7 mouse cellular contexts compared by ENCODE assay signal in the genomic region with DNA sequence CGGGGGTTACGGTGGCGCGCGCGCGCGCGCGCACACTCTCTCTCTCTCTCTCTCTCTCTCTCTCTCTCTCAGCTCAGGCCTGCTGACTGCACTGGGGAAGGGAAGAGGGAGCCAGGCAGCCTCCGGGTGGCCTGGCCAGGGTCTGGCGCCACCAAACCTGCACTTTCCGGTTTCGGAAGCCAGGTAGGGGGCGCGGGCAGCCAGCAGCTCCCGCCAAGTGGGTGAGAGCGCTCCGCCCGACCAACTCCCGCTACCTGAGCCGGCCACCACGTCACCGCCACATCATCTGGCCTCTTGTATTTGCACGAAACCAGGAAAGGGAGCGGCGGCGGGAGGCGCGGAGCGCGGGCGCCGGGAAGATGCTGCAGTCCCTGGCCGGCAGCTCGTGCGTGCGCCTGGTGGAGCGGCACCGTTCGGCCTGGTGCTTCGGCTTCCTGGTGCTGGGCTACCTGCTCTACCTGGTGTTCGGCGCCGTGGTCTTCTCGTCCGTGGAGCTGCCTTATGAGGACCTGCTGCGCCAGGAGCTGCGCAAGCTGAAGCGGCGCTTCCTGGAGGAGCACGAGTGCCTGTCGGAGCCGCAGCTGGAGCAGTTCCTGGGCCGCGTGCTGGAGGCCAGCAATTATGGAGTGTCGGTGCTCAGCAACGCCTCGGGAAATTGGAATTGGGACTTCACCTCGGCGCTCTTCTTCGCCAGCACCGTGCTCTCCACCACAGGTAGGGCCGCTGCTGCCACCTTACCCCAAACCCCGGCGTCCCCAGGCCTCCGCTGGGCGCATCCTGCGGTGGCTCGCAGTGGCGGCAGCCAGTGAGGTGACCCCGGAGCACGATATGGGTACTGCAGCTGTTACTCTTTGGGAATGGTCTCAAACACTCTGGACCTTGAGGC. TPM values are rescaled to one million over a fixed set of nuclear protein-coding genes. Genes with fewer than 3 reads are reported as not detected.
DNase-seq lines count a peak whose midpoint lies in the region; ATAC-seq lines count a peak whose summit lies in the region.

A gene (plus strand): TSS at position 70 of the 886 bp plus-strand sequence.

- H3K36me3 ChIP-seq in limb, embryonic 12.5 days: no peaks in the 10 kb centered on the region
- H3K36me3 ChIP-seq in midbrain, embryonic 15.5 days (replicated peaks): no peaks in the 10 kb centered on the region

- H3K4me2 ChIP-seq in limb, embryonic 12.5 days: peak within 1 kb of the TSS; percentile 90
- H3K4me2 ChIP-seq in midbrain, embryonic 15.5 days: peak within 1 kb of the TSS; percentile 91

- peak within 1 kb of the TSS; percentile 56; the same call in 1 of the 2 replicates for H3K27ac ChIP-seq in limb, embryonic 12.5 days
- H3K27ac ChIP-seq in midbrain, embryonic 15.5 days: peak within 1 kb of the TSS; percentile 86

- no peaks in the 10 kb centered on the region for H3K9me3 ChIP-seq in limb, embryonic 12.5 days
- no peaks in the 10 kb centered on the region for H3K9me3 ChIP-seq in midbrain, embryonic 15.5 days

- H3K4me3 ChIP-seq in limb, embryonic 12.5 days (replicated peaks): peak within 1 kb of the TSS; percentile 66
- peak within 1 kb of the TSS; percentile 62 for H3K4me3 ChIP-seq in midbrain, embryonic 15.5 days

- H3K27me3 ChIP-seq in limb, embryonic 12.5 days: peaks cover 62% of the 10 kb centered on the region
- peaks cover 14% of the 10 kb centered on the region for H3K27me3 ChIP-seq in midbrain, embryonic 15.5 days (replicated peaks)

- under 1% methylated on average over 72 of the region's 73 CpGs for WGBS in limb, embryonic 12.5 days
- WGBS in midbrain, embryonic 15.5 days: under 1% methylated on average over 73 of the region's 73 CpGs

- ATAC-seq in limb, embryonic 12.5 days (ENCODE audit: insufficient number of reproducible peaks, insufficient read depth, low FRiP score, low TSS enrichment, low read depth): peak; percentile 77
- ATAC-seq in midbrain, embryonic 15.5 days (replicated peaks): peak; percentile 82

- H3K9ac ChIP-seq in limb, embryonic 12.5 days (replicated peaks): peak within 1 kb of the TSS; percentile 73
- H3K9ac ChIP-seq in midbrain, embryonic 15.5 days: peak within 1 kb of the TSS; percentile 69

- peaks cover 23% of the 10 kb centered on the region for H3K4me1 ChIP-seq in limb, embryonic 12.5 days (replicated peaks)
- peaks cover 19% of the 10 kb centered on the region for H3K4me1 ChIP-seq in midbrain, embryonic 15.5 days

- DNase-seq in adrenal gland, adult 2 months: peak; percentile 42
- peak; percentile 91 for DNase-seq in cerebellum, adult 9-10 months
- DNase-seq in frontal cortex, adult 2 months (ENCODE audit: extremely low spot score in 1 of 2, low spot score in 1 of 2): peak; percentile 57 to 82
- DNase-seq in kidney, adult 9 months: peak; percentile 67
- DNase-seq in urinary bladder, adult 2 months (ENCODE audit: low spot score): peak; percentile 75

RNA-seq across cellular contexts. Expression of the gene that starts here (rescaled TPM):
- total RNA-seq in adrenal gland, adult 2 months (2021): 10 to 100 TPM in 1 of 2 experiments, 1 to 10 TPM in 1; 1.3 to 12.8 TPM
- polyA plus RNA-seq in adrenal gland, adult 2 months (2012; rRNA removed): 7.5 and 30.5 TPM in 2 replicates
- polyA plus RNA-seq in frontal cortex, adult 2 months (2012; rRNA removed): 85.7 and 90.1 TPM in 2 replicates
- polyA plus RNA-seq in limb, embryonic 12.5 days (2016; fragmentation: Nextera tagmentation; extraction: Ambion mirVana): 15.0 and 16.6 TPM in 2 replicates
- polyA plus RNA-seq in midbrain, embryonic 15.5 days (2015; fragmentation: Nextera tagmentation; extraction: Ambion mirVana): 17.9 and 18.6 TPM in 2 replicates
- 55.4 and 59.8 TPM in 2 replicates for polyA plus RNA-seq in urinary bladder, adult 2 months (2012; rRNA removed)

Comparison
In these comparisons a context has a peak if more than half of its experiments do, and no peak if none do; other contexts are left out.
1. Peak in every context shown above with its lines: DNase-seq, ATAC-seq, H3K4me3 ChIP-seq and H3K27ac ChIP-seq.